Mouse (Mus musculus): ENCODE data around the gene Agap2. TPM values are rescaled to one million over a fixed set of nuclear protein-coding genes. Genes with fewer than 3 reads are reported as not detected.
"Not testable (repeated sequence)": the region's sequence is repeated elsewhere in the genome, so short reads cannot be mapped to it uniquely, and the experiment has no call there.

Agap2 gene
- polyA plus RNA-seq, 1 experiment from 2014 or later, result 0.32 TPM

DNA sequence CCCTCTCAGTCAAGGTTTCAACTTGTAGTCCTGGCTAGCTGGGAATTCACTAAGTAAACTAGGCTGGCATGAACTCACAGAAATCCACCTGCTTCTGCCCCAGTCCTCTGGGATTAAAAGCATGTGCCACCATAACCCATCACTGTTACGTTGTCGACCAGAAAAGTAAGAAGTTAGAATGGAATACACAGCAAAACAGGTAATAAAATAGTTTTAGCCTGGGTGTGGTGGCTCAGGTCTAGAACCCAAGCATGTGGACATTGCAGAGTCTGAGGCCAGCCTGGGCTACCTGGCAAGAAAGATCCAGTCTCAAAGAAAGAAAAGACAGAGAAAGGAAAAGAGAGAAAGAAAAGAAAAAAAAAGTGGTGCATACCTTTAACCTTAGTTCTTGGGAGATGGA lies 13.6 kb upstream of the Agap2 start:
- Histone ChIP-seq H3K4me2 (replicated peaks; ENCODE audit: low read depth, low read length) (no peak overlapping the region), H3K9me3 (ENCODE audit: low read length) (no peaks in the 10 kb centered on the region), H3K9ac (replicated peaks; ENCODE audit: low read depth) (no peak overlapping the region), H3K4me1 (ENCODE audit: insufficient read depth, low read depth, low read length) (peaks cover 6% of the 10 kb centered on the region; the same call in 1 of the 2 replicates), H3K27ac (ENCODE audit: low read length) (no peak overlapping the region), H3K36me3 (ENCODE audit: insufficient read depth, low read length) (peaks cover 7% of the 10 kb centered on the region; the same call in 1 of the 2 replicates), H3K27me3 (replicated peaks; ENCODE audit: insufficient read depth, low read length) (0 out of 2 replicates have a peak, but pooled peaks cover 7% of the 10 kb centered on the region), H3K4me3 (ENCODE audit: low read depth, low read length) (no peak overlapping the region)
- no peak for ATAC-seq
- WGBS, result 72% methylated on average over 2 of the region's 2 CpGs
- no peak for TF ChIP-seq CTCF (IDR thresholded peaks at IDR 0.05)
- TF ChIP-seq EP300 (IDR thresholded peaks at IDR 0.05), result no peak
- DNase-seq (ENCODE audit: low spot score), result no peak

DNA sequence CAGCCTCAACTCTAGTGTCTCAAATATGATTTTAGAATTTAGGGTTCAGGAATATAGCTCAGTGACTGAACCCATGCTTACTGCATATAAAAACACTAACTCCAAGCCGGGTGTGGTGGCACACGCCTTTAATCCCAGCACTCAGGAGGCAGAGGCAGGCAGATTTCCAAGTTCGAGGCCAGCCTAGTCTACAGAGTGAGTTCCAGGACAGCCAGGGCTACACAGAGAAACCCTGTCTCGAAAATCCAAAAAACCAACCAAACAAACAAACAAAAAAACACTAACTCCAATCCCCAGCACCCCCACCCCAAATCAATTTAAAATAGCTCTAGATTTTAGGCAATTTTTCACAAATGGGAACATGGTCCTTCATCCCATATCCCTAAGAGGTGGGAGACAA lies 13.0 kb upstream of the Agap2 start:
- peaks cover 13% of the 10 kb centered on the region; the same call in 1 of the 2 replicates for H3K36me3 ChIP-seq (ENCODE audit: insufficient read depth, low read length)
- 90% methylated on average over 4 of the region's 4 CpGs for WGBS
- H3K4me1 ChIP-seq (ENCODE audit: insufficient read depth, low read depth, low read length); H3K27me3 ChIP-seq (replicated peaks; ENCODE audit: insufficient read depth, low read length); H3K4me2 ChIP-seq (replicated peaks; ENCODE audit: low read depth, low read length); H3K9me3 ChIP-seq (ENCODE audit: low read length); H3K4me3 ChIP-seq (ENCODE audit: low read depth, low read length); DNase-seq (ENCODE audit: low spot score); ATAC-seq; H3K9ac ChIP-seq (replicated peaks; ENCODE audit: low read depth); H3K27ac ChIP-seq (ENCODE audit: low read length): not testable (repeated sequence)

DNA sequence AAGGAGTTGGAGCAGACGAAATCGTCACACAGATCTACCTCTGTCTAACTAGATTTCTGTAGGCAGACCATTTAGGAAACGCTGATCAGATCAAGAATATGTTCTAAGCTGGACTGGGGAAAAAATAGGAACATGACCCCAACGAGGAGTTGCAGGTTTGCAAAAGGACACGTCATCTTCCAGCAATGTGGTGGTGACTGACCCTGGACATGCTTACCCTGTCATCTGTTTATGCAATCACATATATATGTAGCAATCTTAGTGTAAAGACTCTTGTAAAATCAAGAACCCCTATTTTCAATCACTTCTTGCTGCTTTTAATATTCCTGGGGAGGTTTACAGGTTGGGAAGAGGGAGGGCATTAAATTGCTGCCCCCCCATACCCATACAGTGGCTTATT lies 12.6 kb upstream of the Agap2 start:
- Histone ChIP-seq H3K27me3 (replicated peaks; ENCODE audit: insufficient read depth, low read length) (0 out of 2 replicates have a peak, but pooled peaks cover 7% of the 10 kb centered on the region), H3K36me3 (ENCODE audit: insufficient read depth, low read length) (peaks cover 14% of the 10 kb centered on the region; the same call in 1 of the 2 replicates), H3K9ac (replicated peaks; ENCODE audit: low read depth) (no peak overlapping the region), H3K4me1 (ENCODE audit: insufficient read depth, low read depth, low read length) (peaks cover 6% of the 10 kb centered on the region; the same call in 1 of the 2 replicates), H3K27ac (ENCODE audit: low read length) (0 out of 2 replicates have a peak overlapping the region, but pooled peaks have one; percentile 23), H3K4me3 (ENCODE audit: low read depth, low read length) (no peak overlapping the region), H3K9me3 (ENCODE audit: low read length) (no peaks in the 10 kb centered on the region), H3K4me2 (replicated peaks; ENCODE audit: low read depth, low read length) (no peak overlapping the region)
- ATAC-seq (no peak), DNase-seq (ENCODE audit: low spot score) (peak; percentile 69)
- 60% methylated on average over 5 of the region's 5 CpGs for WGBS
- TF ChIP-seq EP300 (IDR thresholded peaks at IDR 0.05) (no peak), CTCF (IDR thresholded peaks at IDR 0.05) (no peak)

- Histone ChIP-seq H3K27me3 (replicated peaks; ENCODE audit: insufficient read depth, low read length) (0 out of 2 replicates have a peak, but pooled peaks cover 7% of the 10 kb centered on the region), H3K4me3 (ENCODE audit: low read depth, low read length) (peak within 1 kb of the TSS; percentile 62), H3K36me3 (ENCODE audit: insufficient read depth, low read length) (peaks cover 20% of the 10 kb centered on the region), H3K4me2 (replicated peaks; ENCODE audit: low read depth, low read length) (peak within 1 kb of the TSS; percentile 90), H3K27ac (ENCODE audit: low read length) (peak within 1 kb of the TSS; percentile 77), H3K4me1 (ENCODE audit: insufficient read depth, low read depth, low read length) (peaks cover 5% of the 10 kb centered on the region; the same call in 1 of the 2 replicates), H3K9ac (replicated peaks; ENCODE audit: low read depth) (peak within 1 kb of the TSS; percentile 82), H3K9me3 (ENCODE audit: low read length) (no peaks in the 10 kb centered on the region)
- peak; percentile 98 for DNase-seq (ENCODE audit: low spot score)
- TF ChIP-seq CTCF (IDR thresholded peaks at IDR 0.05) (no peak), EP300 (IDR thresholded peaks at IDR 0.05) (no peak)
- 2% methylated on average over 46 of the region's 46 CpGs for WGBS
- ATAC-seq, result peak; percentile 95
These were observed 11.7 kb upstream of the Agap2 start, which contains the start of gene Cdk4 for GRCm38 (mm10) chr10:127063239-127063872. Gene Cdk4 (plus strand): TSS chr10:127063534.

GRCm38 (mm10) chr10:127063913-127064870 lies 10.9 kb upstream of the Agap2 start:
- no peak for ATAC-seq
- Histone ChIP-seq H3K27ac (ENCODE audit: low read length) (peak overlapping the region; percentile 77), H3K4me2 (replicated peaks; ENCODE audit: low read depth, low read length) (peak overlapping the region; percentile 90), H3K4me3 (ENCODE audit: low read depth, low read length) (peak overlapping the region; percentile 62), H3K9me3 (ENCODE audit: low read length) (no peaks in the 10 kb centered on the region), H3K4me1 (ENCODE audit: insufficient read depth, low read depth, low read length) (peaks cover 3% of the 10 kb centered on the region; the same call in 1 of the 2 replicates), H3K9ac (replicated peaks; ENCODE audit: low read depth) (peak overlapping the region; percentile 82), H3K27me3 (replicated peaks; ENCODE audit: insufficient read depth, low read length) (0 out of 2 replicates have a peak, but pooled peaks cover 7% of the 10 kb centered on the region), H3K36me3 (ENCODE audit: insufficient read depth, low read length) (peaks cover 20% of the 10 kb centered on the region)
- no peak for TF ChIP-seq CTCF (IDR thresholded peaks at IDR 0.05)
- no peak for TF ChIP-seq EP300 (IDR thresholded peaks at IDR 0.05)
- 7% methylated on average over 37 of the region's 37 CpGs for WGBS
- no peak for DNase-seq (ENCODE audit: low spot score)

GRCm38 (mm10) chr10:127065981-127066380 lies 9.1 kb upstream of the Agap2 start:
- 66% methylated on average over 9 of the region's 9 CpGs for WGBS
- Histone ChIP-seq H3K9me3 (ENCODE audit: low read length) (no peaks in the 10 kb centered on the region), H3K27me3 (replicated peaks; ENCODE audit: insufficient read depth, low read length) (no peaks in the 10 kb centered on the region), H3K4me2 (replicated peaks; ENCODE audit: low read depth, low read length) (no peak overlapping the region), H3K4me3 (ENCODE audit: low read depth, low read length) (no peak overlapping the region), H3K36me3 (ENCODE audit: insufficient read depth, low read length) (peaks cover 20% of the 10 kb centered on the region), H3K4me1 (ENCODE audit: insufficient read depth, low read depth, low read length) (peaks cover 11% of the 10 kb centered on the region; the same call in 1 of the 2 replicates), H3K9ac (replicated peaks; ENCODE audit: low read depth) (no peak overlapping the region), H3K27ac (ENCODE audit: low read length) (no peak overlapping the region)
- ATAC-seq (no peak), DNase-seq (ENCODE audit: low spot score) (no peak)
- TF ChIP-seq EP300 (IDR thresholded peaks at IDR 0.05) (no peak), CTCF (IDR thresholded peaks at IDR 0.05) (no peak)

Measured in lung, postnatal 0 days (tissue).